Mouse (Mus musculus): ENCODE results near the gene Ankrd35. TPM values are rescaled to one million over a fixed set of nuclear protein-coding genes. Genes with fewer than 3 reads are reported as not detected.

The Ankrd35 gene
- polyA plus RNA-seq, 2 experiments: 3.7 to 4.2 TPM

DNA sequence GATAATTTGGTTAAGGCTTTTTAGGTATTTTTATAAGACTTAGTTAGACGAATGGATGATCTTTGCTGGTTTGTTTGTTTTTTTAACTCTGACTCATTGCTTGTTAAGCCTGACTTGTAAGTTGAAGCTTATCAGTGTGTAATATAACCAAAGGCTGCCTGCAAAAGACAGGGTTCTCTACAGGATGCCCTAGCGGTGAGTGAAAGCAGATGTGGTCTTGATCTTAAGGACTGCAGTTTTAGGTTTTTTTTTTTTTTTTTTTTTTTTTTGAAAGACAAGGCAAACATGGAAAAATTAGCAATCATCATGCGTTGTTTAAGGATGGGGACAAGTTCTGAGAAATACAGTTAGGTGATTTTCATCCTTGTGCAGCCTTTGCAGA lies 59.5 kb downstream of the Ankrd35 start:
- peaks cover 11% of the 10 kb centered on the region for H3K4me1 ChIP-seq (ENCODE audit: control insufficient read depth, insufficient read depth, low read length)
- H3K9me3 ChIP-seq (ENCODE audit: control insufficient read depth, low read length): no peaks in the 10 kb centered on the region
- no peak for ATAC-seq (ENCODE audit: low FRiP score, low read depth)
- H3K36me3 ChIP-seq (ENCODE audit: control insufficient read depth, insufficient read depth, low read length): 0 out of 2 replicates have a peak, but pooled peaks cover 3% of the 10 kb centered on the region
- no peak overlapping the region for H3K4me3 ChIP-seq (replicated peaks; ENCODE audit: low read length)
- no peak overlapping the region for H3K4me2 ChIP-seq (replicated peaks; ENCODE audit: low read depth, low read length, severe bottlenecking)
- 45% methylated on average over 3 of the region's 3 CpGs for WGBS
- DNase-seq (ENCODE audit: low spot score): peak; percentile 15
- no peak overlapping the region; the same call in 1 of the 2 replicates for H3K9ac ChIP-seq (ENCODE audit: low read depth, low read length, severe bottlenecking)
- no peaks in the 10 kb centered on the region for H3K27me3 ChIP-seq (ENCODE audit: control insufficient read depth, insufficient read depth, low read length)
- H3K27ac ChIP-seq (replicated peaks; ENCODE audit: low read depth, low read length): no peak overlapping the region
- no peak for TF ChIP-seq POLR2A (IDR thresholded peaks at IDR 0.05; ENCODE audit: borderline replicate concordance, extremely low read depth, insufficient read depth, insufficient read length)

DNA sequence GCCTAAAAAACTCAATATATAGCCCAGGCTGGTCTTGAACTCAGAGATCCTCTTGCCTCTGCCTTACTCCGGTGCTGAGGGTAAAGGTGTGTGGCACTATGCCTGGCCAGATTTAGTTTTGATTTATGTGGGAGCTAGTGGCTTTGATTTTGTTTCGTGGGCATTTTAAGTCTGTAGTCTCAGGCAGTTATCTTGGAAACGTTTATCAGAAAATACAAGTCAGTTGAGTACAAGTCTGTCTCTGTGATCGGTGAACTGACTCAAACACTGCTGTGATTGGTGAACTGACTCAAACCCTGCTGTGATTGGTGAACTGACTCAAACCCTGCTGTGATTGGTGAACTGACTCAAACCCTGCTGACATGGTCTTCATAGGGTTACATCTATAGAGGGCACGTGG lies 60.9 kb downstream of the Ankrd35 start:
- Histone ChIP-seq H3K4me1 (ENCODE audit: control insufficient read depth, insufficient read depth, low read length) (peaks cover 11% of the 10 kb centered on the region), H3K4me2 (replicated peaks; ENCODE audit: low read depth, low read length, severe bottlenecking) (no peak overlapping the region), H3K36me3 (ENCODE audit: control insufficient read depth, insufficient read depth, low read length) (no peaks in the 10 kb centered on the region), H3K27ac (replicated peaks; ENCODE audit: low read depth, low read length) (no peak overlapping the region), H3K27me3 (ENCODE audit: control insufficient read depth, insufficient read depth, low read length) (no peaks in the 10 kb centered on the region), H3K4me3 (replicated peaks; ENCODE audit: low read length) (no peak overlapping the region), H3K9me3 (ENCODE audit: control insufficient read depth, low read length) (no peaks in the 10 kb centered on the region), H3K9ac (ENCODE audit: low read depth, low read length, severe bottlenecking) (no peak overlapping the region)
- WGBS: 80% methylated on average over 5 of the region's 5 CpGs
- ATAC-seq (ENCODE audit: low FRiP score, low read depth): no peak
- no peak for DNase-seq (ENCODE audit: low spot score)
- TF ChIP-seq POLR2A (IDR thresholded peaks at IDR 0.05; ENCODE audit: borderline replicate concordance, extremely low read depth, insufficient read depth, insufficient read length): no peak

DNA sequence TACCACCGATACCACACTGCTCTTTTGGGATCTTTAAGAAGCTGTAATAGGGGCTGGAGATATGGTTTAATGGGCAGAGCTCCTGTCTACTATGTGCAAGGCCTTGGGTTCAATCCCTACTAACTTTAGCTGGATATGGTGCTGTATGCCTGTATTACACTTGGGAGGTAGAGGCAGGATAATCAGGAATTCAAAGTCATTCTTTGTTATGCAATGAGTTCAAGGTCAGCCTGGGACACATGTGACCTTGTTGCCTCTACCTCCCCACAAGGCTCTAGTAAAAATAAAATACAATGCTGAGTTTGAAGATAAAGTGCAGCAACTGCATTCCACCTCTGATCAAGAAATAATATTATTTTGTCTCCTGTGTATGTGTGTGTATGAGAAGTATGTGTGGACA lies 64.1 kb downstream of the Ankrd35 start:
- Histone ChIP-seq H3K9me3 (ENCODE audit: control insufficient read depth, low read length) (no peaks in the 10 kb centered on the region), H3K27me3 (ENCODE audit: control insufficient read depth, insufficient read depth, low read length) (no peaks in the 10 kb centered on the region), H3K27ac (replicated peaks; ENCODE audit: low read depth, low read length) (no peak overlapping the region), H3K9ac (ENCODE audit: low read depth, low read length, severe bottlenecking) (no peak overlapping the region), H3K36me3 (ENCODE audit: control insufficient read depth, insufficient read depth, low read length) (no peaks in the 10 kb centered on the region), H3K4me2 (replicated peaks; ENCODE audit: low read depth, low read length, severe bottlenecking) (no peak overlapping the region), H3K4me1 (ENCODE audit: control insufficient read depth, insufficient read depth, low read length) (peaks cover 1% of the 10 kb centered on the region), H3K4me3 (replicated peaks; ENCODE audit: low read length) (no peak overlapping the region)
- 100% methylated on average over 1 of the region's 1 CpGs for WGBS
- no peak for DNase-seq (ENCODE audit: low spot score)
- TF ChIP-seq POLR2A (IDR thresholded peaks at IDR 0.05; ENCODE audit: borderline replicate concordance, extremely low read depth, insufficient read depth, insufficient read length): no peak
- no peak for ATAC-seq (ENCODE audit: low FRiP score, low read depth)

DNA sequence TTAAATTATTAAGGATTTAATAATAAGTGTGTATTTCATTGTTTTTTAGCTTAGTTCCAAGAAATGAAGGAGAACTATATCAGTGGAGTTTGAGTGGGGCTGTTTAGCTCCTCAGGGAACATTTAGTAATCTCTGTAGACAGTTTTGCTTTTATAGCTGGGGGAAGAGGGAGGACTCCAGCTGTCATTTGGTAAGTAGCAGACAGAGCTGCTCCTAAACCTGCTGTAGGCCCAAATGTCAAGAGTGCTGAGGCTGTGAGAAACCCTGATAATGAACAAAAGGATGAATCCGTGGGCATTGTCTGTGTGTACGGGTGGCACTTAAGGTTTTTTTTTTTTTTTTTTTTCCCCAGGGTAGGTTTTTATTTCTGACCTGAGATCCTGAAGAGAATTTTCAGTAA lies 65.3 kb downstream of the Ankrd35 start:
- Histone ChIP-seq H3K4me3 (replicated peaks; ENCODE audit: low read length) (no peak overlapping the region), H3K4me1 (ENCODE audit: control insufficient read depth, insufficient read depth, low read length) (no peaks in the 10 kb centered on the region), H3K27ac (replicated peaks; ENCODE audit: low read depth, low read length) (no peak overlapping the region), H3K36me3 (ENCODE audit: control insufficient read depth, insufficient read depth, low read length) (no peaks in the 10 kb centered on the region), H3K4me2 (replicated peaks; ENCODE audit: low read depth, low read length, severe bottlenecking) (no peak overlapping the region), H3K9ac (ENCODE audit: low read depth, low read length, severe bottlenecking) (no peak overlapping the region), H3K9me3 (ENCODE audit: control insufficient read depth, low read length) (no peaks in the 10 kb centered on the region), H3K27me3 (ENCODE audit: control insufficient read depth, insufficient read depth, low read length) (no peaks in the 10 kb centered on the region)
- no peak for TF ChIP-seq POLR2A (IDR thresholded peaks at IDR 0.05; ENCODE audit: borderline replicate concordance, extremely low read depth, insufficient read depth, insufficient read length)
- 84% methylated on average over 2 of the region's 2 CpGs for WGBS
- DNase-seq (ENCODE audit: low spot score): no peak
- ATAC-seq (ENCODE audit: low FRiP score, low read depth): no peak

DNA sequence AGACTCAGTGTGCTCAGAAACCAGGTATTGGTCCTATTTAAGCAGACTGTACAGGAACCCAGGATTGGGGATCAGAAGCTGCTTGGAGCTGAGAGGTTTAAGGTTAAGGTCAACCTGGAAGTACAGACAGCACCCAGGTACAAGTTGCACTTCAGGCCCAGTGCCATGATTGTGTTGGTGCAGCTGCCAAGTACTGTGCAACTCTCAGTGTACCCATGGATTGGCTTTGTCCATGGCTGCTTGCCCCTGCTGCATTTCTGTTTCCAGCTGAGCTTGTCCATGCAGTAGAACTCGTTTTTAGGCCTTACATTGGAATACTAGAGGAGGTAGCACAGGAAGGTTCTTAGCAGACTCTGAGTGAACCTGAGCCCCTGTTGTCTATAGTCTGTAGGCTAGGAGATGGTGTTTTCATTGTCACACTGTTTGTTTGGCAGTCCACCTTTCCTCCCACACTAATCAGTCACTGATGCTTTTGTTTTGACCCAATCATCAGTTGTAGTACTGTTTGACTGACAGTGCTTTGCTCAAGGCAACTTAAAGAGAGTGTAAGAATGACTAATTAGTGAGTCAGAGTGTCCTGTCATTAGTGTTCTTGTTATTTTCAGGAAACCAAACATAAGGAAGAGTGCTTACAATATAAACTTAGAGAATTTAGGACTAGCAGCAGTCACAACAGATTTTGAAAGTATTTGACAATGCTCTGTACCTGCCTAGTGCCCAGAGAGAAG lies 67.2 kb downstream of the Ankrd35 start:
- no peaks in the 10 kb centered on the region for H3K9me3 ChIP-seq (ENCODE audit: control insufficient read depth, low read length)
- 56% methylated on average over 1 of the region's 1 CpGs for WGBS
- H3K36me3 ChIP-seq (ENCODE audit: control insufficient read depth, insufficient read depth, low read length): no peaks in the 10 kb centered on the region
- H3K27me3 ChIP-seq (ENCODE audit: control insufficient read depth, insufficient read depth, low read length): no peaks in the 10 kb centered on the region
- DNase-seq (ENCODE audit: low spot score) (no peak), ATAC-seq (ENCODE audit: low FRiP score, low read depth) (no peak)
- H3K9ac ChIP-seq (ENCODE audit: low read depth, low read length, severe bottlenecking): no peak overlapping the region
- no peak overlapping the region for H3K27ac ChIP-seq (replicated peaks; ENCODE audit: low read depth, low read length)
- no peak for TF ChIP-seq POLR2A (IDR thresholded peaks at IDR 0.05; ENCODE audit: borderline replicate concordance, extremely low read depth, insufficient read depth, insufficient read length)
- no peaks in the 10 kb centered on the region for H3K4me1 ChIP-seq (ENCODE audit: control insufficient read depth, insufficient read depth, low read length)
- H3K4me2 ChIP-seq (replicated peaks; ENCODE audit: low read depth, low read length, severe bottlenecking): no peak overlapping the region
- no peak overlapping the region for H3K4me3 ChIP-seq (replicated peaks; ENCODE audit: low read length)
